Mouse (Mus musculus) E14TG2a.4 (cell line): ENCODE data around the gene Ccdc9.

Source experiments
- CTCF ChIP-seq: conservative IDR thresholded peaks from 2 replicates; pipeline ENCODE4 v1.5.1; 2014; ENCODE audit warnings: low read length
- NANOG ChIP-seq: IDR thresholded peaks from 2 replicates; pipeline ENCODE4 v1.6.1; 2014; ENCODE audit warnings: borderline replicate concordance, low read length, mixed read lengths
- POU5F1 ChIP-seq: IDR thresholded peaks from 2 replicates; pipeline ENCODE4 v1.6.1; 2014; ENCODE audit warnings: low read length, borderline replicate concordance

GRCm38 (mm10) chr7:16308555-16309317 lies 22.1 kb upstream of the Ccdc9 start:
- TF ChIP-seq CTCF (no peak), NANOG (no peak), POU5F1 (no peak)
